Mouse (Mus musculus): Measurements from ENCODE around the gene Golph3. TPM values are rescaled to one million over a fixed set of nuclear protein-coding genes. Genes with fewer than 3 reads are reported as not detected.

Golph3 gene
- polyA plus RNA-seq (2014; fragmentation: Nextera tagmentation; extraction: Ambion mirVana) = 93.0 and 107 TPM in 2 replicates

DNA sequence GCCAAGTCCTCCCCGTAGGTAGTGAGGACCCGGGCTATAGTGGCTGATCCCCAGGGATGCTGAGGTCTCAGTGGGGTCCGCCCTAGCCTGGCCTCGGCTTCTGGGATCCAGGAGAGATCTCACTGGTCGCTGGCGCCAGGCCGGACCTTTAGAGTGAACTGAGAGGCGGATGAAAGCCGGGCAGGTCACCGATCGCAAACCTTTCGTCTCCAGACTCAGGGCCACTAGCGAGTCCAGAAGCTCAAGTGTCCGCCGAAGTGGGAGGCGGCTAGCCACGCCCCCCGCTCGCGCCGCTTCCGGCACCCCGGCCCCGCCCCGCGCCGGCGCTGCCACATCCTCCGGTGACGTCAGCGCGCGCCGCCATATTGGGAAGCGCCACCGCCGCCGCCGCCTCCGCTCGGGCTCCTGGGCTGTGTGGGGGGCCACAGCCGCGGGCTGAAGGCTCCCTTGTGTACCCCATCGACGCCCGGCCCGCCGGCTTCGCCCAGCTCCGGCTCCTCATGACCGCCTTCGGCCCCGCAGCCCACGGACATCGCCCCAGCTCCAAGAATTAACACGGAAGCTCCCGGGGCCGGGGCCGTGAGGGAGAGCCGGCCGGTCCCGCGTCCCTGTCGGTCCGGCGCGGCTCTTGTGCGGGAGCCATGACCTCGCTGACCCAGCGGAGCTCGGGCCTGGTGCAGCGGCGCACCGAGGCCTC, at the start of gene Golph3:
Gene Golph3 (plus strand): TSS at position 360 of the 697 bp plus-strand sequence.
- Histone ChIP-seq H3K4me1 (replicated peaks; ENCODE audit: control insufficient read depth, insufficient read depth, low read length) (peaks cover 19% of the 10 kb centered on the region), H3K4me3 (ENCODE audit: low read depth, low read length) (peak within 1 kb of the TSS; percentile 95), H3K27me3 (replicated peaks; ENCODE audit: control insufficient read depth, insufficient read depth, low read length) (no peaks in the 10 kb centered on the region; the same call in 1 of the 2 replicates), H3K9me3 (ENCODE audit: control insufficient read depth, low read length) (no peaks in the 10 kb centered on the region), H3K27ac (ENCODE audit: low read depth, low read length) (peak within 1 kb of the TSS; percentile 93), H3K4me2 (peak within 1 kb of the TSS; percentile 92), H3K36me3 (ENCODE audit: control insufficient read depth, insufficient read depth, low read length) (no peaks in the 10 kb centered on the region), H3K9ac (ENCODE audit: low read depth, low read length) (peak within 1 kb of the TSS; percentile 97)
- DNase-seq (ENCODE audit: low spot score) (peak; percentile 94), ATAC-seq (replicated peaks; ENCODE audit: low FRiP score) (peak; percentile 91)
- WGBS = under 1% methylated on average over 74 of the region's 74 CpGs

DNA sequence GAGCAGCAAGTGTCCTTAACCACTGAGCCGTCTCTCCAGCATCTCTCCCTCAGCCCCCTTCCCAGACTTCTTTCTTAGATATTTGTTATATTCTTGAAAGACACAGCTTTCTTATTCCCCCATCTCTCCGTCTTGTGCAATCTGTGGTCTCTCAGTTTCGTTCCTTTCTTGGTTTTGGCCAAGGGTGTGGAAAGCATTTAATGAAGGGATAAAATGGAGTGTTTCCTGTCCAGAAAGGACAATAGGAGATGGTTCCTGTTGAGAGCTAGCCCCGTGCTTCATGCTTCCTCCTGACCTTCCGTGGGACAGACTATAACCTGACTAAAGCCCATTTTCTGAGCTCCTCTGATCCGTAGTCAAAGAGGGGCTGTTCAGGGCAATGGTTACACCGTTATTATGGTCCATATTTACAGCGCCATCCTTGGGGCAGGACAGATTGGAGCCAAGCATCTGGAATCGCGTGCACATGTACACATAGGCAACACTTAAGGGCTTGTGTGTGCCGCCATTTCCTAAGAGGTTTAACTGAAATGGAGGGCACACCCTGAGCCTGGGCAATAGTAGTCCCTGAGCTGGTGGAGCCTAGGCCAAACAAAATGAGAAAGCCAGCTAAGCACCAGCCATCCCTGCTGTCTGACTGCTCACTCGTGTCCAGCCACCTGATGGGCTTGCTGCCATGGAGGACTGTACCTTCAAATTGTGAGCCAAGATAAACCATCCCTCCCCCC, 47.8 kb upstream of the Golph3 start:
- H3K4me1 ChIP-seq (replicated peaks; ENCODE audit: control insufficient read depth, insufficient read depth, low read length) = peaks cover 10% of the 10 kb centered on the region
- H3K27me3 ChIP-seq (replicated peaks; ENCODE audit: control insufficient read depth, insufficient read depth, low read length) = no peaks in the 10 kb centered on the region
- H3K4me2 ChIP-seq = no peak overlapping the region
- H3K36me3 ChIP-seq (ENCODE audit: control insufficient read depth, insufficient read depth, low read length) = peaks cover 10% of the 10 kb centered on the region; the same call in 1 of the 2 replicates
- ATAC-seq (replicated peaks; ENCODE audit: low FRiP score) (no peak), DNase-seq (ENCODE audit: low spot score) (no peak)
- no peak overlapping the region for H3K4me3 ChIP-seq (ENCODE audit: low read depth, low read length)
- no peaks in the 10 kb centered on the region for H3K9me3 ChIP-seq (ENCODE audit: control insufficient read depth, low read length)
- 72% methylated on average over 12 of the region's 12 CpGs for WGBS
- no peak overlapping the region for H3K9ac ChIP-seq (ENCODE audit: low read depth, low read length)
- no peak overlapping the region for H3K27ac ChIP-seq (ENCODE audit: low read depth, low read length)

DNA sequence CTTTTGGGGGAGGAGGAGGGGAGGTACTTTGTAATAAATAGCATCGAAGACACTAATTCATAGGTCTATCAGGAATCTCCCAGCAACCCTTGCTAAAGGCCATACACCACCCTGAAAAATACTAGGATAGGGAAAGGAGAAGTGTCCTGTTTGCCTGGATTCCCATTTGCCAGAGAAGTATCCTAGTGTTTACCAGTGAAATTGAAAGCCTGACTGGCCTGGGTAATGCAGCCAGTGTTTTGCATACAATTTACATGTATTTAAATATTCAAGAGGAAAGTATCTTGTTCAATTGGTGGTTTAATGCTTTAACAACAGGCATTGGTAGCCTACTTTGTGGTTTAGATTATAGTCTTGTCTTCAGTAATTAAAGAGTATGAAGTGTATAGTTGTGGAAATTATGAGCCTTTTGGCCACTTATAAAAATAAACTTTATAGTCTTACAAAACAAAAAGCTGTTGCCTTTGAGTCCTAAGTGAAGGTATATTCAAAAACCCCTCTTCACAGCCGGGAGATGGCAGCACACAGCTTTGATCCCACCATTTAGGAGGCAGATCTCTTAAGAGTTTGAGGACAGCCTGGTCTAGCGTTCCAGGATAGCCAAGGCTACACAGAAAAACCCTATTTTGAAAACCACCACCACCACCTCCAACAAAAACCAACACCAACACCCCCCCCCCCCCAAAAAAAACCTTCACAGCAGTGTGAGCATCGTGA, 47.0 kb upstream of the Golph3 start:
- Histone ChIP-seq H3K9ac (ENCODE audit: low read depth, low read length) (no peak overlapping the region), H3K4me3 (ENCODE audit: low read depth, low read length) (no peak overlapping the region), H3K27me3 (replicated peaks; ENCODE audit: control insufficient read depth, insufficient read depth, low read length) (no peaks in the 10 kb centered on the region), H3K4me2 (no peak overlapping the region), H3K36me3 (ENCODE audit: control insufficient read depth, insufficient read depth, low read length) (peaks cover 9% of the 10 kb centered on the region; the same call in 1 of the 2 replicates), H3K9me3 (ENCODE audit: control insufficient read depth, low read length) (no peaks in the 10 kb centered on the region), H3K27ac (ENCODE audit: low read depth, low read length) (no peak overlapping the region), H3K4me1 (replicated peaks; ENCODE audit: control insufficient read depth, insufficient read depth, low read length) (peaks cover 10% of the 10 kb centered on the region)
- DNase-seq (ENCODE audit: low spot score) = no peak
- no peak for ATAC-seq (replicated peaks; ENCODE audit: low FRiP score)
- WGBS = 59% methylated on average over 4 of the region's 4 CpGs

DNA sequence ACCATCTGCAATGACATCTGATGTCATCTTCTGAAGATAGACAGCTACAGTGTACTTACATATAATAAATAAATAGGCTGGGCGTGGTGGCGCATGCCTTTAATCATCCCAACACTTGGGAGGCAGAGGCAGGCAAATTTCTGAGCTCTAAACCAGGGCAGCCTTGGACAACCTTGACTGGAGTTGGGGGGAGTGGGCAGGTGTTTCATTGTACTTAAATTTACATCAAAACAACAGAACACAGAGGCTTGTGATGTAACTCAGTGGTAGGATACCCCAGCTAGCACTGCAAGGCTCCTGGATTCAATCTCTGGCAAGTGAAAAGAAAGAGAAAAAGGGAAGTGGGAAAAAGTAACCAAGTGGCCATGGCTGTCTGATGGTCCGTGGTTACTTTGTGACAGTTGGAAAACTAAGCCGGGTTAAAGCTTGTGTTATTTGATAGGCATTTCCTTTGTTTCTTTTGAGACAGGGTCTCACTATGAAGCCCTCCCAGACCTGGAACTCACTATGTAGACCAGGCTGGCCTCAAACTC, 46.1 kb upstream of the Golph3 start:
- Histone ChIP-seq H3K4me1 (replicated peaks; ENCODE audit: control insufficient read depth, insufficient read depth, low read length) (peaks cover 10% of the 10 kb centered on the region), H3K27me3 (replicated peaks; ENCODE audit: control insufficient read depth, insufficient read depth, low read length) (no peaks in the 10 kb centered on the region), H3K4me3 (ENCODE audit: low read depth, low read length) (no peak overlapping the region), H3K27ac (ENCODE audit: low read depth, low read length) (no peak overlapping the region), H3K9me3 (ENCODE audit: control insufficient read depth, low read length) (no peaks in the 10 kb centered on the region), H3K36me3 (ENCODE audit: control insufficient read depth, insufficient read depth, low read length) (peaks cover 2% of the 10 kb centered on the region; the same call in 1 of the 2 replicates), H3K9ac (ENCODE audit: low read depth, low read length) (no peak overlapping the region), H3K4me2 (no peak overlapping the region)
- no peak for DNase-seq (ENCODE audit: low spot score)
- ATAC-seq (replicated peaks; ENCODE audit: low FRiP score) = no peak
- 62% methylated on average over 4 of the region's 4 CpGs for WGBS

DNA sequence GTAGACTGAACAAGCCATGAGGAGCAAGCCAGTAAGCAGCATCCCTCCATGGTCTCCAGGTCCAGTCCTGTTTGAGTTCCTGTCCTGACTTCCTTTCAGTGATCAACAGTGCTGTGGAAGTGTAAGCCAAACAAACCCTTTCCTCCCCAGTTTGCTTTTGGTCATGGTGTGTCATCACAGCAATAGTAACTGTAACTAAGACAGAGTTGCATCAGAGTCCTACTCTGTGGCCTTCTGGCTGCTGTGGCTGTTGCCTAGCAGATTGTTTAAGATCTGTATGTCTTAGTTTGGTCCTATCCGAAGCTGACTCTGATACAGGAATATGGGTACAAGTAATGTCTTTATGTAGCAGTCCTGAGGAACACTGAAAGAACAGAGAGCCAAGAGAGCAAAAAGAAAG, 41.4 kb upstream of the Golph3 start:
- no peak for DNase-seq (ENCODE audit: low spot score)
- no peak overlapping the region for H3K9ac ChIP-seq (ENCODE audit: low read depth, low read length)

DNA sequence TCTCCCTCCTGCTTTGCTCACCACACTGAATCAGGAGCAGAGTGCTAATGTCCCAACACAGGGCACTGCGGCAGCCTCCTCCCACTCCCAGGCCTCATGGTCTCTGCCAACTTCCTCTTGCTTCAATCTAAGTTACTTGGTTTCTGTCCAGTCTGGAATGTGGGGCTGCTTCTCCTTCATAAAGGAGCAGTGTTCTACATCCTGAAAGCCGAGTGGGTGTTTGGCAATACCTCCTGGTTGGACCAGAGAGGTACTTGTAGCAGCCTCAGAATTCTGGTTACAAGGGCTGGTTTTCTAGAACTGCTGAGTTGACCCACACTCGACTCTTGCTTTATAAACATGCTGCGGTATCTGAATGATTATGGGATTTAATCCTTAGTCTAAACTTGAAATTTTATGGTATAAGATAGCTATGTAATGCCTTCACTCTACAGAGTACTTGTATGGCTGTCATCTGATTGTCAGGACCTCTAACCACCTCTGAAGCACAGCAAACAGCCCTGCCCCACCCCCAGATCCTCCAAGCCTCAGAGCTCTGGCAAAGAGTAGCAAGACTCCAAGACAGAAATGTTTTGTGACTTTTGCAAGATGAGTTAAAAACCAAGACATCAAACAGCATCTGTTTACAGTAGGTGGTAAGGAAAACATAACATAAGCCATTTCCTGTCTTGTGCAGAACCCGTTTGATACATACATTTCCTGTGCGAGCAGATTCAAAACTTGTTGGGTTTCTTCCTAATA, 36.3 kb upstream of the Golph3 start:
- DNase-seq (ENCODE audit: low spot score) (no peak), ATAC-seq (replicated peaks; ENCODE audit: low FRiP score) (no peak)
- 78% methylated on average over 6 of the region's 6 CpGs for WGBS
- Histone ChIP-seq H3K4me2 (no peak overlapping the region), H3K9me3 (ENCODE audit: control insufficient read depth, low read length) (no peaks in the 10 kb centered on the region), H3K27me3 (replicated peaks; ENCODE audit: control insufficient read depth, insufficient read depth, low read length) (no peaks in the 10 kb centered on the region), H3K36me3 (ENCODE audit: control insufficient read depth, insufficient read depth, low read length) (no peaks in the 10 kb centered on the region), H3K4me1 (replicated peaks; ENCODE audit: control insufficient read depth, insufficient read depth, low read length) (no peaks in the 10 kb centered on the region), H3K9ac (ENCODE audit: low read depth, low read length) (no peak overlapping the region), H3K4me3 (ENCODE audit: low read depth, low read length) (no peak overlapping the region), H3K27ac (ENCODE audit: low read depth, low read length) (no peak overlapping the region)

More for the DNA sequence above, 41.4 kb upstream of the Golph3 start:
- no peak overlapping the region for H3K4me2 ChIP-seq
- WGBS = 95% methylated on average over 1 of the region's 1 CpGs
- H3K27ac ChIP-seq (ENCODE audit: low read depth, low read length) = no peak overlapping the region
- H3K27me3 ChIP-seq (replicated peaks; ENCODE audit: control insufficient read depth, insufficient read depth, low read length) = no peaks in the 10 kb centered on the region
- no peaks in the 10 kb centered on the region for H3K9me3 ChIP-seq (ENCODE audit: control insufficient read depth, low read length)
- no peak overlapping the region for H3K4me3 ChIP-seq (ENCODE audit: low read depth, low read length)
- no peak for ATAC-seq (replicated peaks; ENCODE audit: low FRiP score)
- no peaks in the 10 kb centered on the region for H3K4me1 ChIP-seq (replicated peaks; ENCODE audit: control insufficient read depth, insufficient read depth, low read length)
- no peaks in the 10 kb centered on the region for H3K36me3 ChIP-seq (ENCODE audit: control insufficient read depth, insufficient read depth, low read length)

DNA sequence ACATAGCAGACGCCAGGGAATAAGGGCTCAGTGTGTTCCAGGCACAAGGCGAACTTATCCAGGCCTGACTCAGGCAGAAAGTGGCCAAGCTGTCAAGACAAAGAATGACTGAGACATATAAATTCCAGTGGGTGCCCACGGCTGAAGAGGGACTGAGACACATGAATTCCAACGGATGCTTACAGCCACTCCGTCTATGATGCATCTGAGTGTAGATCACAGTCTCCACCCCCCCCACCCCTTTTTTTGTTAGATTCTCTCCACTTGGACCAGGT, 35.8 kb upstream of the Golph3 start:
- Histone ChIP-seq H3K4me2 (no peak overlapping the region), H3K9ac (ENCODE audit: low read depth, low read length) (no peak overlapping the region), H3K4me1 (replicated peaks; ENCODE audit: control insufficient read depth, insufficient read depth, low read length) (no peaks in the 10 kb centered on the region), H3K27ac (ENCODE audit: low read depth, low read length) (no peak overlapping the region), H3K9me3 (ENCODE audit: control insufficient read depth, low read length) (no peaks in the 10 kb centered on the region), H3K4me3 (ENCODE audit: low read depth, low read length) (no peak overlapping the region), H3K27me3 (replicated peaks; ENCODE audit: control insufficient read depth, insufficient read depth, low read length) (no peaks in the 10 kb centered on the region), H3K36me3 (ENCODE audit: control insufficient read depth, insufficient read depth, low read length) (no peaks in the 10 kb centered on the region)
- ATAC-seq (replicated peaks; ENCODE audit: low FRiP score) = no peak
- no peak for DNase-seq (ENCODE audit: low spot score)
- 80% methylated on average over 5 of the region's 5 CpGs for WGBS

DNA sequence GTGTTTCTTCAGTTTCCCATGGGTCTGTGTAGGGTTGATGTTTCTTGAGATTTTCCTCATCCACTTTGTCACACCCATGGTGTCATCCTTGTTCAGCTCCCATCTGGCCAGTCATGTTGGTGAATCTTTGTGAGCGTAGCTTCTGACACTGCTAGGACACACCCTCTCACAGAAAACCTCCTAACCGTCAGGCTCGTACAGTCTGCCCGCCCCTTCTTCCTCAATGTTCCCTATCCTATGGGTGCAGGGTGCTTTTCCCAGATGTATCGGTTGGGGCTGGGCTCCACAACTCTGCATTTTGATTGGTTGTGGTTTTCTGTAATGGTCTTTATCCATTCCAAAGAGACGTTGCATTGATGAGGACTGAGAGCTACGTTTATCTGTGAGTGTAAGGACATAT, 30.9 kb upstream of the Golph3 start:
- WGBS = 62% methylated on average over 7 of the region's 7 CpGs
- Histone ChIP-seq H3K4me2 (no peak overlapping the region), H3K4me1 (replicated peaks; ENCODE audit: control insufficient read depth, insufficient read depth, low read length) (no peaks in the 10 kb centered on the region), H3K9me3 (ENCODE audit: control insufficient read depth, low read length) (no peaks in the 10 kb centered on the region), H3K27me3 (replicated peaks; ENCODE audit: control insufficient read depth, insufficient read depth, low read length) (no peaks in the 10 kb centered on the region), H3K27ac (ENCODE audit: low read depth, low read length) (no peak overlapping the region), H3K4me3 (ENCODE audit: low read depth, low read length) (no peak overlapping the region), H3K9ac (ENCODE audit: low read depth, low read length) (no peak overlapping the region), H3K36me3 (ENCODE audit: control insufficient read depth, insufficient read depth, low read length) (no peaks in the 10 kb centered on the region)
- DNase-seq (ENCODE audit: low spot score) (no peak), ATAC-seq (replicated peaks; ENCODE audit: low FRiP score) (peak; percentile 85)

Data from liver, embryonic 11.5 days (tissue).